Mouse (Mus musculus): ENCODE measurements around the gene Heatr6. TPM values are rescaled to one million over a fixed set of nuclear protein-coding genes. Genes with fewer than 3 reads are reported as not detected.

Gene Heatr6
- polyA plus RNA-seq, 1 experiment from 2014 or later = 16.8 TPM

DNA sequence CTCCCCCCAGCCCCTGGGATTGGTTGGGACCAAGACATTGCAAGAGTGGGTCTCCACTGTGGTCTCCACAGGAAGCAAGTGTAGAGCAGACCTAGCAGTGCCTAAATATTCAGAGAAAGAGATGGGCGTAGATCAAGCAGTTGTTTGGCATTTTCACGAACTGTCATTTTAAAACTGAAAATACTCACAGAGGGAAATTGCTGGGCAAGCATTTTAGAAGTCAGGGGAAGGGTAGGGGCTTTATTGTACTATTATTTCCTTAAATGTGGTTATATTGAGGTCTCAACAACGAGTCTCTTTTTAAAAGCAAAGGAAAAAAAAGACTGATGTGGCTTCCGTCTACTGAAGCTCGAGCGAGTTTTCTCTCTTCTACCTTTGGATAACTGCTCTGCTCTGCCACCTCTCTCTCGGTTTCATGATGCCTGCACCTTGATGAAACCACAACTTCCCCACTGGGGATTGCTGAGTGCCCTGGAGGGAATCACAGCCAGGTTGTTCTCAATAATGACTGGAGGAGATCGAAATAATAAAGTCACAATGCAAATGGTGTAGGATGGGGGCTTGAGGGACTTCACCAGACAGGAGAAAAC lies 75.2 kb downstream of the Heatr6 start:
- Histone ChIP-seq H3K27ac (ENCODE audit: low read depth, low read length) (no peak overlapping the region), H3K4me3 (ENCODE audit: low read depth, low read length) (no peak overlapping the region), H3K9ac (ENCODE audit: low read depth, low read length) (no peak overlapping the region), H3K4me2 (no peak overlapping the region), H3K36me3 (ENCODE audit: control insufficient read depth, insufficient read depth, low read length) (no peaks in the 10 kb centered on the region), H3K4me1 (replicated peaks; ENCODE audit: control insufficient read depth, insufficient read depth, low read length) (no peaks in the 10 kb centered on the region), H3K27me3 (replicated peaks; ENCODE audit: control insufficient read depth, insufficient read depth, low read length) (no peaks in the 10 kb centered on the region), H3K9me3 (ENCODE audit: control insufficient read depth, low read length) (no peaks in the 10 kb centered on the region)
- ATAC-seq (replicated peaks; ENCODE audit: low FRiP score) (no peak), DNase-seq (ENCODE audit: low spot score) (no peak)
- WGBS = 76% methylated on average over 8 of the region's 8 CpGs

DNA sequence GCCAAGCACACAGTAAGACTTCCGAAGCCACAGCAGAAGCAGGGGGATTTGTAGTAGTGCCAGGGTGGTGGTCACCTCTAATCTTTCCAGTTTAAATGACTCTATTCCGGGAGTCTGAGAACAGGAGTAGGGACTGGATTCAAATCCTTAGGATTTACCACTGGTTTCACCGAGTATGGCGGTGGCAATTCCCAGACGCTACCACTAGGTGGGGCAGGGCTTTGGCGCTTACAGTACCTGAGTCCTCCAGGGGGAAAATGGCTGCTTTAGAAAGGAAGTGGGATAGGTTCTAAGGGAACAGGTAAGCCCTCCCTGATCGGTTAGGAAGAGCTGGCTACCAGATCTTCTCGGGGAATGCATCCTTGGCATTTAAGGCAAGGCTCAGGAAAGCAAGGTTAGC lies 78.9 kb downstream of the Heatr6 start:
- H3K9me3 ChIP-seq (ENCODE audit: control insufficient read depth, low read length) = no peaks in the 10 kb centered on the region
- no peaks in the 10 kb centered on the region; the same call in 1 of the 2 replicates for H3K4me1 ChIP-seq (replicated peaks; ENCODE audit: control insufficient read depth, insufficient read depth, low read length)
- H3K27ac ChIP-seq (ENCODE audit: low read depth, low read length) = no peak overlapping the region
- H3K4me2 ChIP-seq = no peak overlapping the region
- no peak overlapping the region for H3K4me3 ChIP-seq (ENCODE audit: low read depth, low read length)
- WGBS = 34% methylated on average over 8 of the region's 8 CpGs
- H3K9ac ChIP-seq (ENCODE audit: low read depth, low read length) = no peak overlapping the region
- DNase-seq (ENCODE audit: low spot score) (no peak), ATAC-seq (replicated peaks; ENCODE audit: low FRiP score) (no peak)
- H3K36me3 ChIP-seq (ENCODE audit: control insufficient read depth, insufficient read depth, low read length) = no peaks in the 10 kb centered on the region
- H3K27me3 ChIP-seq (replicated peaks; ENCODE audit: control insufficient read depth, insufficient read depth, low read length) = no peaks in the 10 kb centered on the region

Other genes starting within 250 kb of the Heatr6 start
- gene Heatr9, start 231.5 kb upstream of the Heatr6 start, polyA plus RNA-seq (2014; fragmentation: Nextera tagmentation; extraction: Ambion mirVana) = not detected in 2 replicates
- gene Ccl5, start 223.2 kb upstream of the Heatr6 start, polyA plus RNA-seq (2014; fragmentation: Nextera tagmentation; extraction: Ambion mirVana) = not detected in 2 replicates
- gene Ccl9, start 175.1 kb upstream of the Heatr6 start, polyA plus RNA-seq (2014; fragmentation: Nextera tagmentation; extraction: Ambion mirVana) = 5.5 and 8.7 TPM in 2 replicates
- gene Ccl6, start 160.6 kb upstream of the Heatr6 start, polyA plus RNA-seq (2014; fragmentation: Nextera tagmentation; extraction: Ambion mirVana) = 14.7 and 16.1 TPM in 2 replicates
- gene Rpl9-ps1, start 108.1 kb upstream of the Heatr6 start, polyA plus RNA-seq (2014; fragmentation: Nextera tagmentation; extraction: Ambion mirVana) = not detected in 2 replicates
- 1.7 and 1.8 TPM in 2 replicates for gene Ccl3, start 104.3 kb upstream of the Heatr6 start, polyA plus RNA-seq (2014; fragmentation: Nextera tagmentation; extraction: Ambion mirVana)
- 1.1 TPM in 1 of 2 replicates, not detected in the other for gene Ccl4, start 91.1 kb upstream of the Heatr6 start, polyA plus RNA-seq (2014; fragmentation: Nextera tagmentation; extraction: Ambion mirVana)
- gene Wfdc17, start 49.7 kb upstream of the Heatr6 start, polyA plus RNA-seq (2014; fragmentation: Nextera tagmentation; extraction: Ambion mirVana) = 7.1 and 7.2 TPM in 2 replicates
- gene Wfdc18, start 44.7 kb upstream of the Heatr6 start, polyA plus RNA-seq (2014; fragmentation: Nextera tagmentation; extraction: Ambion mirVana) = not detected in 2 replicates
- gene Wfdc21, start 6.8 kb upstream of the Heatr6 start, polyA plus RNA-seq (2014; fragmentation: Nextera tagmentation; extraction: Ambion mirVana) = 1.6 and 2.0 TPM in 2 replicates
- gene Hnf1b, start 96.4 kb downstream of the Heatr6 start, polyA plus RNA-seq (2014; fragmentation: Nextera tagmentation; extraction: Ambion mirVana) = 4.5 and 5.0 TPM in 2 replicates
- 38.1 and 42.3 TPM in 2 replicates for gene Ddx52, start 188.4 kb downstream of the Heatr6 start, polyA plus RNA-seq (2014; fragmentation: Nextera tagmentation; extraction: Ambion mirVana)
- gene Synrg, start 210.7 kb downstream of the Heatr6 start, polyA plus RNA-seq (2014; fragmentation: Nextera tagmentation; extraction: Ambion mirVana) = 9.0 and 11.5 TPM in 2 replicates

Measured in liver, embryonic 11.5 days (tissue).